ENCODE assay signal across 8 mouse cellular contexts in genomic region chr9:55429242-55429975, GRCm38 (mm10).
DNase-seq lines count a peak whose midpoint lies in the region; ATAC-seq and TF ChIP-seq lines count a peak whose summit lies in the region.

No protein-coding gene starts in this region.

- no peak overlapping the region for H3K4me3 ChIP-seq in embryonic facial prominence, embryonic 15.5 days (replicated peaks)
- no peak overlapping the region for H3K4me3 ChIP-seq in heart, embryonic 13.5 days
- no peak overlapping the region for H3K4me3 ChIP-seq in liver, adult 2 months (ENCODE audit: insufficient read depth, low read depth, low read length)

- no peaks in the 10 kb centered on the region for H3K9me3 ChIP-seq in embryonic facial prominence, embryonic 15.5 days (replicated peaks)
- no peaks in the 10 kb centered on the region for H3K9me3 ChIP-seq in heart, embryonic 13.5 days

- no peak overlapping the region for H3K27ac ChIP-seq in embryonic facial prominence, embryonic 15.5 days (replicated peaks)
- H3K27ac ChIP-seq in heart, embryonic 13.5 days (replicated peaks), result no peak overlapping the region
- H3K27ac ChIP-seq in liver, adult 2 months (replicated peaks; ENCODE audit: insufficient read depth, low read depth, low read length), result no peak overlapping the region

- H3K9ac ChIP-seq in embryonic facial prominence, embryonic 15.5 days, result no peak overlapping the region
- H3K9ac ChIP-seq in heart, embryonic 13.5 days, result no peak overlapping the region
- H3K9ac ChIP-seq in liver, adult 2 months (ENCODE audit: low read depth, low read length), result no peak overlapping the region

- WGBS in embryonic facial prominence, embryonic 15.5 days, result 29% methylated on average over 12 of the region's 12 CpGs
- whole genome bisulfite sequencing in heart, embryonic 13.5 days, result 26% methylated on average over 12 of the region's 12 CpGs
- 32% methylated on average over 12 of the region's 12 CpGs for WGBS in liver, adult 2 months

- H3K4me1 ChIP-seq in embryonic facial prominence, embryonic 15.5 days, result peaks cover 3% of the 10 kb centered on the region; the same call in 1 of the 2 replicates
- H3K4me1 ChIP-seq in heart, embryonic 13.5 days, result peaks cover 8% of the 10 kb centered on the region; the same call in 1 of the 2 replicates
- peaks cover 3% of the 10 kb centered on the region; the same call in 1 of the 2 replicates for H3K4me1 ChIP-seq in liver, adult 2 months (ENCODE audit: control insufficient read depth, insufficient read depth, low read length)

- TF ChIP-seq POLR2A in liver, adult 2 months (IDR thresholded peaks at IDR 0.05; ENCODE audit: extremely low read depth, insufficient read depth, low read length), result no peak

- TF ChIP-seq CTCF in liver, adult 2 months (IDR thresholded peaks at IDR 0.05; ENCODE audit: low read depth, low read length), result peak; percentile 60

- H3K4me2 ChIP-seq in embryonic facial prominence, embryonic 15.5 days (replicated peaks), result peak overlapping the region; percentile 33; the same call in 1 of the 2 replicates
- H3K4me2 ChIP-seq in heart, embryonic 13.5 days, result peak overlapping the region; percentile 55

- H3K27me3 ChIP-seq in embryonic facial prominence, embryonic 15.5 days, result no peaks in the 10 kb centered on the region
- peaks cover 33% of the 10 kb centered on the region for H3K27me3 ChIP-seq in heart, embryonic 13.5 days (replicated peaks)
- no peaks in the 10 kb centered on the region for H3K27me3 ChIP-seq in liver, adult 2 months (ENCODE audit: control insufficient read depth, insufficient read depth, low read length)

- no peak for ATAC-seq in embryonic facial prominence, embryonic 15.5 days (ENCODE audit: insufficient number of reproducible peaks, low FRiP score, low TSS enrichment, low read depth)
- no peak for ATAC-seq in heart, embryonic 13.5 days (ENCODE audit: extremely low read depth, insufficient number of reproducible peaks, low FRiP score, low TSS enrichment)

- peak; percentile 85 for DNase-seq in A20 (ENCODE audit: low read depth, low spot score)
- DNase-seq in adrenal gland, postnatal 25 days, result peak; percentile 52
- DNase-seq in kidney, postnatal 10 days, result peak; percentile 85
- peak; percentile 83 for DNase-seq in liver, adult 2 months (ENCODE audit: extremely low read depth, low read depth, low spot score)
- peak; percentile 59 to 67 for DNase-seq in natural killer cell, adult 2 months (ENCODE audit: low spot score in 2 of 2)
- DNase-seq in telencephalon, adult 2 months (ENCODE audit: low read depth, low spot score), result peak; percentile 41

- no peaks in the 10 kb centered on the region for H3K36me3 ChIP-seq in embryonic facial prominence, embryonic 15.5 days
- no peaks in the 10 kb centered on the region for H3K36me3 ChIP-seq in heart, embryonic 13.5 days
- H3K36me3 ChIP-seq in liver, adult 2 months (ENCODE audit: control insufficient read depth, insufficient read depth, low read length), result no peaks in the 10 kb centered on the region

- no peaks in the 10 kb centered on the region for H3K79me2 ChIP-seq in liver, adult 2 months (ENCODE audit: control insufficient read depth, insufficient read depth, low read length)
